Mouse (Mus musculus) skeletal muscle tissue, adult 2 months (tissue): ENCODE results near the gene Cd63.

Experiments used
- DNase-seq: peaks from one replicate; pipeline ENCODE4 v3.0.0-alpha.2; 2012; ENCODE audit warnings: low read depth, low spot score

The Cd63 gene

DNA sequence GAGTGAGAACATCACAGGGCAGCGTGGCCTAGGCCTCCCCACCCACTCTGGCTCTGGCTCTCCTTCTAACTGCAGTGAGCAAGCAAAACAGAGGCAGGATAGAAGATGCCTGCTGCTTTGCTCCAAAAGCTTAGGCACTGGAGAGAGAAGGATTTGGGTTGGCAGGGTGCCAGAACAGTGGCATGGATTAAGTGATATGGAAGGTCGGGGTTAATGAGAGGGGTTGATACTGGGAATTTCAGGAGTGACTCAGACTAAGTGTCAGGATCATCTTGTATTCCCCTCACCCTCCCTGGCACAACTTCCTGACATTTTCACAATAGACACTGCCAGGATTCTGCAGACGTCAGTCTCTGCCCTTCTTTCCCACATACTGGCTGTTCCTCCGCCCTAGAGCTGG, 27.6 kb downstream of the Cd63 start:
- DNase-seq, result no peak

DNA sequence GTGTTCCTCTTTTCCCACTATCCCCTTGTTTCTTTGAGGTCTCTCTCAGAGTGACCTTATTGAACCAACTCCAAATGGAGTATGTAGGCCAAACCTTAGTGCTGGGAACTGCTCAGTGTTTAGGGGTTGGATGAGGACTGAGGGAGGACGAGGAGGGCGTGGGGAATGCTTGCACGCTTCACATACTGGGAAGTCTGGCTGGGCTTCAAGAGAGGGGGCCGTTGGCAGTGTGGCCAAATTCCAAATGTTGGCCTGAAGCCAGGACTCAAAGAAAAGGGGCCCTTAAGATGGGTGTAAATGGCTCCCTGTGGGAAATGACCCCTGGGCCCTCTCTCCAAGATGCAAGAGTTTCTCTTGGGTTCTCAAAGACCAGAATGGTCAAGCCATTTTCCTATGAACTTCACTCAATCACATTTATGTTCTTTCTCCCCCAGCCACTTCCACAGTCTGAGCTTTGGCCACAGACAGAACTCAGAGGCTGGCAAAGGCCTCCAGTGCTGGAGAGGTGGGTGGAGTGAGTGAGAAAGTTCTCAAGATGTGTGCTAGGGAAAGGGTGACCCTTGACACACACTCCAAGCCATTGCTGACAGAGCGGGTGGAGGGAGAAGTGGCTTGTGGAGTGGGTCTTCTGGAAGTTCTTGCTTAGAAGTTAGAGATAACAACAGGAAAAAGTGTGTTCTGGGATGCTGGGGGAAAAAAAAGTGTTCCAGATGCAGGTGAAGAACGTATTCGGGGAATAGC, 29.0 kb downstream of the Cd63 start:
- DNase-seq, result no peak

DNA sequence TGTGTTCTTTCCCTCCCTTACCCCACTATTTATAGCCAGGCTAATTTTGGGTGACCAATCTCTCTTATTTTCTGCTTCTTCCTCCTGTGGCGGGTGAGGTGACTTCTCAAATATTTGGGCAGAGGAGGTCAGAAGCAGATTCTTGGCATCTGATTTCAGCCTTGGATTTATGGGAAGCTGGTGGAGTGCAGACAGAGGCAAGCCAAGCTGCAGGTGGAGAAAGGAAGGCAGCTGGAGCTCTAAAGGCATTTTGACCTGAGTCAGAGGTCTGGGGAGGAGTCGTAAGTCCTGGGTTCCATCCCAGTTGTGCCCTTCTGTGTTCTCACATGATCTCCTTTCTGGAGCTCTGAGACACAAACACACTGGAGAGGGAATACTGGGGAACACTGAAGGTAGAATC, 30.7 kb downstream of the Cd63 start:
- DNase-seq, result peak; percentile 86

DNA sequence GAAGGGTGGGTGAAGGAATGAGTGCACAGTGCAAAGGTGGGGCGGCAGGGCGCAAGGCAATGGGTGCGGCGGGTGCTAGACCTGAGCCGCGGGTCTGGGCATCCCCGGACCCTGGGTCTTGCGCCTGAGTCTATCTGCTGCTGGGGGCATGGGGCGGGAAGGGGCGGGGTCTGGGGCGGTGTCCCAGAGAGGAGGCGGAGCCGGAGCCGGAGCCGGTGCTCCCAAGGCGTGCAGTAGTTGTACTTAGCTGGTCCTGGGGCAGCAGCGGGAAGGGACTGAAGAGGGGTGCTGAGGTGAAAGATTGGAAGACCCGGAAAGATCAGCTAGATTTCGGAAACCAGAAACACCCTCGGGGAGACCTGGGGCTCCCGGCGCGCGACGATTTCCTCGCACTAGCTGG, 32.8 kb downstream of the Cd63 start, which contains the start of gene Itga7:
TSS of gene Itga7 (plus strand) at position 245 of the 400 bp plus-strand sequence.
- DNase-seq, result no peak

DNA sequence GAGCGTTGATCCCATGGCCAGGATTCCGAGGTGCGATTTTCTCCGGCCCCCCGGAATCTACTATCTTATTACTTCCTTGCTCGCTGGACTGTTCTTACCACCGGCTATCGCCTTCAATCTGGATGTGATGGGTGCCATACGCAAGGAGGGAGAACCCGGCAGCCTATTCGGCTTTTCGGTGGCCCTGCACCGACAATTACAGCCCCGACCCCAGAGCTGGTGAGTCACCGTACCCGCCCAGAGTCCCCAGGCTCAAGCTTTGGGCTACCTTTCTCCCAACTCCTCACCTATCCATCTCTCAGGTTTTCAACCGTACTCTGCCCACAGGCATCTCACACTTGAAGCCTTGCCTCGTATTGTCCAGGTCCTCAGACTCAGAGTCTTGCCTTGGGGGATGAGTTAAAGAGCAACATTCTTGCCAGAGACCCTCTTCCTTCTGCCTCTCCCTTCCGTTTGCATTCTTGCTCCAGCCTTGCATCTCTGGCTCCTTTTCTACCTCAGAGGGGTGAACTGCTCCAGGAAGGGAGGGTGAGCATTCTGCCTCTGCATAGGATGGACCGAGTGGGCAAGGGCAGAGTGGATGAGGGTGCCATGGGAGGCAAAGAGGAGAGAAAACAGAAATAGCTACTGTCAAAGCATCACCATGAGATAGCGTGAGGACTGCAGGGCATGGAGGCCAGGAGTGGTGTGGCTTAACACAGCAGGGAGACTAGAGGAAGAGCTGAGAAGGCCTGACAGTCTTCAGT, 33.4 kb downstream of the Cd63 start:
- DNase-seq, result no peak

DNA sequence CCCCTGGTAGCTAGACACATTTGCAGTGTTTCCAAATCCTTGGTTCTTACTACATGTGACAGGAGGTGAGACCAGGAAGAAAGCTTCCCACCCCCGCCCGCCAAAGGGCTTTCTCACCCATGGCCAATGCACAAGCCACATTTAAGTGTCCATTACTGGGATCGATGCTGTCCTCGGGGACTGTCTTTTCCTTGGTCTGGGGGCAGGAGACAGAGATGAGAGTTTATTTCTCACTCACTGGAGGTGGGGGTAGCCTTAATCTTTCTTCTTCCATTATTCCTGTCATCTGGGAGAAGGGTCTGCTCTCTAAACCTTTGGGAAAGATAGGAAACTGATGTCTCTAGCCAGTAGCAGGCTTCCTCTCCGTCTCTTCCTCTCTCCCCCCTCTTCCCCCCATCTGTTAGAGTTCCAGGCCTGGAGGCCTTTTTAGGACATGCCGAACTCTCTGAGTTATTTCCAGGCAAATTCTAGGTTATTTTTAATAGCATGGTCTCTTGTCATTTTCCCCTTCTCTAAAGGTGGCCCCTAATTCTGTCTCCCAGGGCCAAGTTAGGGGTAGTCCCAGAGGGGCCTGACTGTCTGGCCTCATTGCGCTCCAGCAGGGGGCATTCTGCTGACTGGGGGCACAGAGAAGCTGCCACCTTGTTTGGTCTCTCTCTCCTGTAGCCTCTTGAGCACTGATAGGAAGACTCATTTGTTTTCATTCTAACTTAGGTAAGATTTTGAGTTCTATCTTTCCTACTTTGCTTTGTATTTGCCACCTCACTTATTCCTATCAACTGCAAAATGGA, 34.4 kb downstream of the Cd63 start:
- DNase-seq, result no peak

DNA sequence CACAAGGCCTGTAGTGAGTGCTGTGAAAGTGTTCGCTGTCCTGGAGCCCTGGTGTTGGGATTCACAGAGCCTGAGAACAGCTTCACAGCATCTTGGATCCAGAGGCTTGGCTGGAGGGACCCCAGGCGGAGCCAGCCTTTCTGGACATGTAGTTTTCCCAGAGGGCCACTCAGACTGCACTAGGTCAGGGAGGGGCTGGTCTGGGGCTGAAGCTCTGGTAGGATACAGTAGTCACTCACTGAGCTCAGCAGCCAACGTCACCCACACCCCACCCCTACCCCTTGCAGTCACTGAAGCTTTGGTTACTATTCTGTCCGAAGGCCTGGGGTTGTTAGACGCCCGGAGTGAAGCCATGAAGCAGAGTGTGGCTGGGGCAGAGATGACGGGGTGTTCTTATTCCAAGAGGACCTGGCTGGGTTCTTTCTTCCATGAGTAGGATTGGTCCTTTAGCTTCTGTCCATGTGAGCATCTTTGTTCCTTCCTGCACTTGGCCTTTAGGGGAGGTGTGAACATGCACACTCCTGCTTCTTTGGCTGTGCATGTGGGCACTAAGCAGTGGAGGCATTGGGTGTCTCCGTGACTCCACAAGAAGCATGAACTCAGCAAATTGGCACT, 35.1 kb downstream of the Cd63 start:
- DNase-seq, result peak; percentile 58

DNA sequence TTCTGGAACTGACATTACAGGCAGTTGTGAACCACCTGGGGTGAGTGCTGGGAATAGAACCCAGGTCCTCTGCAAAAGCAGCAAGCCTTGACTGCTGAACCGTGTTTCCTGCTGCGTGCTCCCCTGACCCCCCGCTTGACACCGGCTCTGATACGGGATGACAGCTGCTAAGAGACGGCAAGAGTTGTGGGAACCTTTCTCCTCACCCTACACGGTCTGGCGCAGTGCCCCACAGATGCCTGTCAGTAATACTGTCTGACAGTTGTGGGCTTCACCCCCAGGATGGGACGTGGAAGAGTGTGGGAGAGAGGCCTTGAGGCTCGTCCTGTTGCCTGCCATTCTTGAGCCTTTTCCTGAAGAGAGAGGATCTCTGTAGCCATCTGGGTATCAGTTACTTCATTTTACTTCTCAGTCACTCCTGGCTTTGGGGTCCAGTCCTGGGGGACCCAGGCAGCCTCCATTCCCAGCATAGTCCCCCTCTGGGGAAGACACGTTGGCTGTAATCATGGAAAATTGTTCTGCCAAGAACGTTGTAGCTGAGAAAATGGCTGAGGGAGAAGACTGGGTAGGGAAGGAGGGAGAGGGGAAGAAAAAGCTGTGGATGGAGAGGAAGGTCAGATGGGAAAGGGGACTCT, 37.1 kb downstream of the Cd63 start:
- DNase-seq, result peak; percentile 52

DNA sequence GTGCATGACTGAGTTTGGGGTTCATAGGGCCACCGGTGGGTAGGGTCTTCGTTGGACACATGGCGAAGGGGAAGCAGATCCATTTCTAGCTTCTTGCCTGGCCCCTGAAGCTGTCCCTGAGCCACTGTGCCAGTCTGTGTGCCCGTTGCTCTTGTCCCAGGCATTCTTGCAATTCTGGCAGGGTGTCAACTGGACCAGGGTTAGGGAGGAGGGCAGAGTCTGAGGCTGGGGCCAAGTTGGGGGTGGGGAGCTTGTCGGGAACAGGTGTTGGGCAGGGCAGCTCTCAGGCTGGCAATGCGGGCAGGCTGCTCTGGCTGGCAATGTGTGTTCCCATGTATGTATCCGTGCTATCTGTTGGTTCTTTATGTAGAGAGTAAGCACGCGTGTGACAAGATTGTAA, 37.7 kb downstream of the Cd63 start:
- DNase-seq, result peak; percentile 95

DNA sequence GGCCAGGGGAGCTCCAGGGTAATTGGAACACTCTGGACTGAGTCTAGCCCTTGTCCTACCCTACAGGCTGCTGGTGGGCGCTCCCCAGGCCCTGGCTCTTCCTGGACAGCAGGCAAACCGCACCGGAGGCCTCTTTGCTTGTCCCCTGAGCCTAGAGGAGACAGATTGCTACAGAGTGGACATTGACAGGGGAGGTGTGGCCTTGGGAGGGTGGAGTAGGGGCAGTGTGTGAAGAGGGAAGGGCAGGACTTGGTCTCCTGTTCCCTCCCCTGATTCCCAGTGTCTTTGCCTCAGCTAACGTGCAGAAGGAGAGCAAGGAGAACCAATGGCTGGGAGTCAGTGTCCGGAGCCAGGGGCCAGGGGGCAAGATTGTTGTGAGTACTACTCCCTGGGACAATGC, 38.2 kb downstream of the Cd63 start:
- peak; percentile 32 for DNase-seq

DNA sequence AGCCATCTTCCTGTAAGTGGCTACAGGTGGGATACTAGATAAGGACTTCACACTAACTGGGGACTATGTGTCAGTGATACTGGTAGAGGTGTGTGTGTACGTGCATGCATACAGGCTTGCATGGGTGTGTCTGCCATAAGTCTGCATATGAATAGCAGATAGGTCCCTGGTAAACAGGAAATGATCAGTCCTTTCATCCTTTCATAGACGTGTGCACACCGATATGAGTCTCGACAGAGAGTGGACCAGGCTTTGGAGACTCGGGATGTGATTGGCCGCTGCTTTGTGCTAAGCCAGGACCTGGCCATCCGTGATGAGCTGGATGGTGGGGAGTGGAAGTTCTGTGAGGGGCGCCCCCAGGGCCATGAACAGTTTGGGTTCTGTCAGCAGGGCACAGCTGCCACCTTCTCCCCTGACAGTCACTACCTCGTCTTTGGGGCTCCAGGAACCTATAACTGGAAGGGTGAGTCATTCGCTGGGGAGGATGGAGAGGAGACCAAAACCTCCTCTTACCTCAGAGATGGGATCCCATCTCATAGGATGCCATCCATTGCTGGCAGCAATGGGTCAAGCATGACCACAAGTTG, 39.8 kb downstream of the Cd63 start:
- DNase-seq, result no peak

DNA sequence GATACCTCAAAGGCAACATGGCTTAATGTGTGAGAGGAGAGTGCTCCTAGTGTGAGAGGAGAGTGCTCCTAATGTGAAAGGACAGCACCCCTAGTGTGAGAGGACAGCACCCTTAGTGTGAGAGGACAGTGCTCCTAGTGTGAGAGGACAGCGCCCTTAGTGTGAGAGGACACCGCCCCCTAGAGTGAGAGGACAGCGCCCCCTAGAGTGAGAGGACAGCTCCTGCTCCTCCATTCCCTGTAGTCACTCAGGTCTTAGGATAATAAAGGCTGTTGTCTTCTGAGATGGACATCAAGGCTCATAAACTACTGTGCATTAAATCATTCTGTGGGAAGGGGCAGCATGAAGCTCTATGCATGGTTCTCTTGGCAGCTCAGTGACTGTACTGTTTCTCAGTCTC, 44.9 kb downstream of the Cd63 start:
- DNase-seq, result peak; percentile 72

DNA sequence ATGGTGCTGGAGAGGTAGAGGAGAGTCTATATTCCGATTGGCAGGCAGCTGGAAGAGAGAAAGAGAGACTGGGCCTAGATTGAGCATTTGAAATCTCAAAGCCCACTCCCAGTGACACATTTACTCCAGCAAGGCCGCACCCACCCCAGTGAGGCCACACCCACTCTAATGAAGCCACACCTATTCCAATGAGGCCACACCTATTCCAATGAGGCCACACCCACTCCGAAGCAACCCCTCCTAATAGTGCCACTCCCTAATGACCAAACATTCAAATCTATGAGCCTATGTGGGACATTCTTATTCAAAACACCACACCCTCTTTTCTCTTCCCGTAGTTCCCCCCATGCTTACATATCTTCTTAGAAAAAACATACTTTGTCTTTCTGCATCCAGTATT, 46.7 kb downstream of the Cd63 start:
- DNase-seq, result no peak

DNA sequence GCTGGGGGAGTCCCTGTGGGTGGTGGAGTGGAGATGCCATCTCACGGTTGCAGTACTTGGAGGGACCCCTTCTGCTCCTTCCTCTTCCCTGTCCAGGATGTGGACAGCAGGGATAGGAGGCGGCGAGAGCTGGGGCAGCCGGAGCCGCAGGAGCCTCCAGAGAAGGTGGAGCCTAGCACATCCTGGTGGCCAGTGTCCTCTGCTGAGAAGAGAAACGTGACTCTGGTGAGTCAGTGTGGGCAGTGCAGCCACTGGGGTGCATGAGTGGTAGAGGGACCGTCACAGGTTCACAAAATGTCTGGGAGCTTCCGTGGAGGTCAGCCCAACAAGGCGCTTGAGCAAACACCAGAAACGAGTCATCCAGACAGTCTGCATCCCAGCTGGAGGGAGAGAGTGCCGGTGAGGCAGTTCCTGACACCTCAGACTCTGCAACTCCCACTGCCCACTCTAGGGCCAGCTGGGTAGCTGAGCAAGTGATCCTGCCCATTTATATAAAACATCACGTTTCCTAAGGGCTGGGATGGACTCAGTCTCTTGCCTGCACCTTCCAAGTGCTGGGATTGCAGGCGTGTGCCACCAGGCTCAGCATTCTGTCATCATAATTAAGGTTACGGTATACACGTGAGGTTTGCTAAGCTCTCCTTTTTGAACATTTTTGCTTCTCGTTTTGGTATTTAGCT, 49.6 kb downstream of the Cd63 start:
- DNase-seq, result no peak

DNA sequence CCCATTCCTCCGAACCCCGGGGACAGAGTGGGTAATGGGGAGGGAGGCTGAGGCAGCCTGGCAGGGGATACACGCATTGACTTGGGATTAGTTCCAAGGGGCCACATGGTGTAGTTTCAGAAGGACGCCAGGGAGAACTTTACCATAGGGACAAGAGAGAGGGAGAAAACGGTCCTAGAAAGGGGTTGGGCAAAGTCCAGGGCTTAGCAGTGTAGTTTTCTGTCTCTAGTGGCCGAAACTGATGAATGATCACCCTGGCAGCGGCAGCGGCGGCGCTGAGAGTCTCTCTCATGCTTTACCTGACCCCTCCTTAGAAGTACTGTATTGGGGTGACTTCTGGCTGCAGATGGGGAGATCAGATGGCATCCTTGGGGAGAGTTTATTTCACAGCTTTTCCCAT, 57.6 kb downstream of the Cd63 start:
- no peak for DNase-seq

DNA sequence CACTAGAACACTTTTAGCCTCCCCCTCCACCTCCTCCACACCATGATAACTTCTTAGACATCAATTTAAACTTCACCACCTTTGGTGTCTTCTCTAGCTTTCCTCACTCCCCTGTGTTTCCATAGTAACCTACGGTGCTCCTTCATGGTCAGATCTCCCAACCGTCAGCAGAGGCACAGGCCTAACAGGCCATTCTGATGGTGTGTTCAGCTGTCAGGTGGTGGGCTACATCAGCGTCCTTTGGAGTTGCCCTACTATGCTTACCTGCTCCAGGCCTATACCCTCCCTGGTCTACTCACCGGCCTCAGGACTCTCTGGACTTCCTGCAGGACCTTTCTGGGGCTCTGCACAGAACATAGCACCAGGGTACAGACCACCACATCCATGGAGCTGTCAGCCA, 59.4 kb downstream of the Cd63 start:
- DNase-seq, result no peak

DNA sequence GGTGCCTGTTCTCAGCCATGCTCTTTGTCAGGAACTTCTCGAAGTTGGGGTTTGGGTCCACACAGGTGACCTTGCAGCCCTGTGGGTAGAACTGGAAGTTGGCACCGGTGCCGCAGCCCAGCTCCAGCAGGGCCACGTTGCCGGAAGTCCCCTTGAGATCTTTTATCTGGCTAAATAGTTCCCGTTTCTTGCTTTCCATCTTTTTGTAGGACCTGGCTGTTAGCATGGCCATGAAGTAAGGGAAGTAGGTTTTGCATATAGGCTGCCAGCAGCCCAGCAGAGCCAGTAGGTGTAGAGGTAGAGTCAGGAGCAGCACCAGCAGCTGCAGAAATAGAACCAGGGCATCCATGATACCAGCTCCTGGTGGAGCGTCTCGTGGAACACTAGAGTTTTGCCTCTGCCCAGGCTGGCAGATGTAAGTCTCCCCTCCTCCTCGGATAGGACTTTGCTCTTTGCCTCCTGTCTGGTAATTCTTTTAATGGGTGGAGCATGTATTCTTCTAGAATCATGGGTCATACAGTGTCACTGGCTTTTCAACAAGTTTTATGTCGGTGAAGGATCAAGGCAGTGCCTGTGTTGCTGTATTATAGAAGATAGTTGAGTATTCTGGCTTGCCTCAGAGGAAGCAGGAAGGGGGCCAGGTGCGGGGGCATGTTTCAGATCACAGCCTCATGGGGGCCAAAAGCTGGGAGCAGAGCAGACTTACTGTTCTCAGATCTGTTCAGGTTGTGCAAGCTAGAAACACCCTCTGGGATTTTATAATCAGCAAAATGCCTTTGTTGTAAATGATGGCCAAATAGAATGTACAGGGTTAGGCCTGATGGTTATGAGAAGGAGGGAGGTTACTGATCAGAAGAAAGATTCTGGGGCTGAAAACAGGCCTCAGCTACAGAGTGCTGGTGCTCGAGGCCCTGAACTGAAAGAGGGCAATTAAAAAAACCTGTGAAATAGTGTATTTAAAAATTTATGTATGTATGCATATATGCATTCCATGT, 60.1 kb downstream of the Cd63 start, which contains the start of gene Mettl7b:
TSS of gene Mettl7b (minus strand) at position 399 of the 995 bp plus-strand sequence.
- no peak for DNase-seq
